Mouse (Mus musculus): ENCODE measurements around the gene Gm39566.

Gm39566 gene

DNA sequence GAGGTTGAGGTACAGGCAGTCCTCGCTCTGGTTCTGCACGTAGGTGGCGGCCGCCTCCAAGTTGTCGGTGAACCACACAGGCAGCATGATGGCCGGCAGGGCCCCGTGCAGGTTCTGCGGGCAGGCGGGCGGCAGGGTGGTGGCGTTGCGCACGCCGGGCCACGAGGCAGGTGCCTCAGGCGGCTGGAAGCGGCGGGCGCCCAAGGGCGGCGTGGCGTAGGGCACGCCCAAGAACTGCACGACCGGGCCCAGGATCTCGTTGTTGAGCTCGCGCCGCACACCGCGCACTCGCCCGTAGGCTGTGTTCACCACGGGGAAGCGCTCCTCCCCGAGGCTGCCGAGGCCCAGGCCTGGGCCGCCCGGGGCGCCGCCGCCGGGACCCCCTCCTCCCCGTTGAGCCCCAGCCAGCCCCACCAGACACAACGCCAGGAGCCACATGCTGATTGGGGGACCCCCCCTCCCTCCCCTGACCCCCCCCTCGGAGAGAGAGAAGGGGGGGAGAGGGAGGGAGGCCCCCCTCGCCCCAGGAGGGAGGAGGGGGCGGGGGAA lies 19.0 kb upstream of the Gm39566 start:
- in situ Hi-C loops (cut with MseI, MboI), result no loop called here

GRCm38 (mm10) chr11:69833554-69833953 lies 18.5 kb upstream of the Gm39566 start:
- in situ Hi-C loops (cut with MseI, MboI), result no loop called here

DNA sequence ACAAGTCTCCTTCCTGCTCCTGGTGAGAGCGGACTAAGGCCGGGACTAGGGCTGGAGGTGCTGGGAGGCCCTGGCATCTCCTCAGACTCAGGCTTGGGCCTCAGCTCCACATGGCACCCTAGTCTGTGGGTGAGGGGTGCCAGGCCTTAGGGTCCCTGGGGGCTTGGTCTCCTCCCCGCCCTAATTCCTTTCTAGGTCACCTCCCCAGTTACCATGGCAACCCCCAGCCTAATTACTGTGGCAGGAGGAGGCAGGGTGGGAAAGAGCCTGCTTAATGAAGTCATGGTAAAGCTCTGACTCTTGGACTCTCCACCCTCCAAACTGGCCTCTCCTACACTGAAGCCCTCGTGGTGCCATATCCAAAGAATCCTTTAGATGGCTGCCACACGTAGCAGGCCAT lies 13.7 kb upstream of the Gm39566 start:
- in situ Hi-C loops (cut with MseI, MboI), result no loop called here

- in situ Hi-C loops (cut with MseI, MboI), result no loop called here
These were observed 8.4 kb upstream of the Gm39566 start for GRCm38 (mm10) chr11:69823456-69823855.

GRCm38 (mm10) chr11:69822080-69822479 lies 7.0 kb upstream of the Gm39566 start, which contains the start of gene Spem1:
TSS of gene Spem1 (minus strand) at chr11:69822180.
- in situ Hi-C loops (cut with MseI, MboI), result no loop called here

- in situ Hi-C loops (cut with MseI, MboI), result no loop called here
These were observed 3.8 kb upstream of the Gm39566 start for GRCm38 (mm10) chr11:69818871-69819270.

GRCm38 (mm10) chr11:69818365-69818764 lies 3.3 kb upstream of the Gm39566 start, which contains the start of gene Spem2:
TSS of gene Spem2 (minus strand) at chr11:69818465.
- in situ Hi-C loops (cut with MseI, MboI), result no loop called here

DNA sequence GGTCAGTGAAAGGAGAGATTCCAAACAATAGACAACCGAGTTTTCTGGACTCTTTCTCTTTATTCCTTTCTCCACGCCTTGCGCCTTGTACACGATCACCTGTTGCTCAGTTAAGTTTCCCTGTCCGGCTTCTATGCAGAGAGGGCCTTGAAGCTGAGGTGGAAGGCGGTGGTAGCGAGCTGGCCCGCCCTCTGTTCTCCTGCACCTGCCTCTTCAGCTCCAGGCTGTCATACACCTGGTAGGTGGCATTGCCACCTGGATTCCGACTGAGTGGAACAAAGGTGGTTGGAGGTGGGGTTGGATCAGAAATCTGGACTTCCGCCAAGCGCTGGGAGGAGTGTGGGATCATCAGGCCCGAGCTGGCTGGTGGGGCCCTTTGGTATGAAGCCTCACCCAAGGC lies 1.4 kb upstream of the Gm39566 start:
- in situ Hi-C loops (cut with MseI, MboI), result no loop called here

DNA sequence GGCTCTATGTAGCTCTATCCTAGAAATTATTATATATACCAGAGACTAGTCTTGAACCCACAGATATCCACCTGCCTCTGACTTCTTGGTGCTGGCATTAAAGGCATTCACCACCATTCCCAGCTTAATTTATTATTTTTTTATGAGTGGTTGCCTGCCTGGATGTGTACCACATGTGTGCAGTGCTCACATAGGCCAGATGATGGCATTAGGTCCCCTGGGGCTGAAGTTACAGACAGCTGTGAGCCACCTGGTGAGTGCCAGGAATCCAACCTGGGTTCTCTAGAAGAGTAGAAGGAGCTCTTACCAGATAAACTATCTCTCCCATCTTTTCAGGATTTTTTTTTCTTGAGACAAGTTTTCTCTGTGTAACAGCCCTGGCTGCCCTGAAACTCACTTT lies 4.8 kb downstream of the Gm39566 start:
- in situ Hi-C loops (cut with MseI, MboI), result no loop called here

GRCm38 (mm10) chr11:69807641-69808040 lies 7.5 kb downstream of the Gm39566 start:
- in situ Hi-C loops (cut with MseI, MboI), result loop anchor here (5.0 kb wide), 1 partner anchor 70 kb away; the partner anchor contains the start of gene Tmem95 (in 2 of the 2)

DNA sequence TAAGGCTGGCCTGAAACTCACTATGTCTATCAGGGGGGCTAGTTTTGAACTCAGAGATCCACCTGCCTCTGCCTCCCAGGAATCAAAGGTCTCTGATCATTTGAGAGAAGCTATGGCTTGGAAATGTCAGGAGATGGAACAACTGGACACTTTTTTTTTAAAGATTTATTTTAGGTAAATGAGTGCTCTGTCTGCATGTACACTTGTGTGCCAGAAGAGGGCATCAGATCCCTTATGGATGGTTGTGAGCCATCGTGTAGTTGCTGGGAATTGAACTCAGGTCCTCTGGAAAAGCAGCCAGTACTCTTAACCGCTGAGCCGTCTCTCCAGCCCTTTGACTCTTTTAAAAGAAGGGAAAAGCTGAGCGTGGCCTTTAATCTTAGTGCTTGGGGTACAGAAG lies 8.7 kb downstream of the Gm39566 start:
- in situ Hi-C loops (cut with MseI, MboI), result loop anchor here (5.0 kb wide), 1 partner anchor 71 kb away; the partner anchor contains the start of gene Tmem95 (in 2 of the 2)

DNA sequence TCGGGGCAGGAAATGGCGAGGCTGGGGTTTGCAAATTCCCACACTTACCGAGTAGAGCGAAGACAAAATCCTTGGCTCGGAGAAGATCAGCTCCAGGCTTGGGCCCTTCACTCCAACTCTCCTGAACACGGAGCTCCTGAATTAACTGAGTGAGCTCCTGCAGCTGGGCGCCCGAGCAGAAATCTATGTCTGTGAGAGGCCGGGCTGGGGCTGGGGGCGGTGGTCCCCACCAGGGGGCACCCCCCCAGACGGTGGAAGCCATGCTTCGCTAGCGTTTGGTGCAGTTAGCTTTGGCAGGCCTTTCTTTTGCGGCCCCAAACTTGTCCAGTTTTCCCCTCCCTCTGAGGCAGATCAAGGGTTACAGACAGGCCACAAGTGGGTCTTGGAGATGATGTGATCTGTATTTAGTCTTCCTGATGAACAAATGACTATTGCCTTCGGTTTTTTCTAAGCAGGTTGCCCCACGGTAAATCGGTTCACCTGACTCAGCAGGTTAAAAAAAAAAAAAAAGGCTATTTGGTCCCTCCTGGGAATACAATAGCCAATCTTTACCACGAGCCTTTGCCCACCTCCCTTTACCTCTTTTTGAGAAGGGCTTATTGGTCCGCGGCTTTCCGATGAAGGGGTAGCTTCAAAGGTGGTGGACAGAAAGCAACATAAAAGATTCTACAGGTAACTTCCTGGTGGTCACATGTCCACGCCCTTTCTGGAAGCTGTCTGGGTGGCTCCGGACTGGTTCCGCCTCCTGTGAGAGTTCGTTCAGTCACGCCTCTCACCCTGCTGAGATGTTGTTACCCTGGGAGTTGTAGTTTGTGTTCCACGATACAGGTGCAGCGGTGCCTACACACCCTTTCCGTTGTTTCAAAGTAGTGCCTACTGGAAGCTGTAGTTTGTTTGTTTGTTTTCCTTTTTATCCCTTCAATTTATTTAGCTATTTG lies 9.9 kb downstream of the Gm39566 start, which contains the start of gene Tmem102:
Tmem102 (minus strand) TSS at position 653 of the 938 bp plus-strand sequence.
- in situ Hi-C loops (cut with MseI, MboI), result loop anchor here (5.0 kb wide), 1 partner anchor 72 kb away; the partner anchor contains the start of gene Tmem95 (in 2 of the 2)

DNA sequence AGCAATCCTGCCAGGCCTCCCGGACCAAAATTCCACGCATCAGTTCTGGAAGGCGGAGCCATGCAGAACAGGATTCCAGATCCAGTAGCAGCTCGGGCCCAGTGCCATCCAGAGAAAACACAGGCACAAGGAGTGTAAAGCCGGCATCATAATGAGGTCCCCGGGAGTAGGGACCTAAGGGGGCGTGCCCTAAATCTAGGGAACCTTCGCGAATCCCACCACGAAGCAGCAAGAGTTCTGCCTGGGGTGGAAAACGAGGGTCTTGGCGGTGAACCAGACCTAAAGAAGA lies 10.5 kb downstream of the Gm39566 start:
- in situ Hi-C loops (cut with MseI, MboI), result no loop called here

GRCm38 (mm10) chr11:69803786-69804651 lies 11.1 kb downstream of the Gm39566 start:
- in situ Hi-C loops (cut with MseI, MboI), result no loop called here

DNA sequence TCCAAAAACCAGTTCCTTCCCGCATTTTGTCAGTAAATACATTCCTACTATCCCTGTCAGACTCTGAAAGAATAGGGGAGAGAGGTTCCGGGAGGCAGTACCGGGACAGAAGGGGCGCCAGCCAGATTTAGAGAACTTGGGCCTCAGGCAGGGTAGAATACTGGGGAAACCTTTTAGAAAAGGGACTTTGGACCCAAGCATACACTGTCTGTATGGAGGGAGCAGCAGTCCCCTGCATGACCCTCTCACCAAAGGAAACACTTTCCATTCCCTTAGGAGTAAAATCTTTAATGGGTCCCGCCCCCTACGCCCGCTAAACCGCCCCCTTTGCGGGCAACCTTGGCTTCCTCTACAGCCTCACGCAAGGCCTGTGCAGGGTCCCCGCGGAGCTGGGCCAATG lies 11.8 kb downstream of the Gm39566 start:
- in situ Hi-C loops (cut with MseI, MboI), result no loop called here

DNA sequence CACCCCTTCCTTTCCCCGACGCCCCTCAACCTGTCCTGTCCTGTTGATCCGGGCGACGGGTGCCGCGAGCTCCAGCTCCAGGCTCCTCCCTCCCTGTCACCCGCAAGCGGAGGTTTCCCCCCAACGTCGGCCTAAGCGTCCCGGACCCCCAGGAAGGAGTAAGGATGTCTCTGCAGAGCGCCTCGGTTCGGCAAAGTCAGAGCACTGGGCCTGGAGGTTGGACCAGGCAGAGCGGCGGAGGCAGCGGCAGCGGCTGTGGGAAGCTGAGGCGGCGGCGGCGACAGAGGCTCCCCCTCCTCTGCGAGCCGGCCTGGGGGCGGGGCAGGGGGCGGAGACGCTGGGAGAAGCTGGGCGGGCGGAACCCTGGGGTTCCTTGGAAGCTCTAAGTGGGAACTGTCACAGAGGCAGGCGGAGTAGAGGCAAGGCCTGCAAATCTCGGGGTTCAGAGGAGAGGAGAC lies 12.4 kb downstream of the Gm39566 start:
- in situ Hi-C loops (cut with MseI, MboI), result no loop called here

DNA sequence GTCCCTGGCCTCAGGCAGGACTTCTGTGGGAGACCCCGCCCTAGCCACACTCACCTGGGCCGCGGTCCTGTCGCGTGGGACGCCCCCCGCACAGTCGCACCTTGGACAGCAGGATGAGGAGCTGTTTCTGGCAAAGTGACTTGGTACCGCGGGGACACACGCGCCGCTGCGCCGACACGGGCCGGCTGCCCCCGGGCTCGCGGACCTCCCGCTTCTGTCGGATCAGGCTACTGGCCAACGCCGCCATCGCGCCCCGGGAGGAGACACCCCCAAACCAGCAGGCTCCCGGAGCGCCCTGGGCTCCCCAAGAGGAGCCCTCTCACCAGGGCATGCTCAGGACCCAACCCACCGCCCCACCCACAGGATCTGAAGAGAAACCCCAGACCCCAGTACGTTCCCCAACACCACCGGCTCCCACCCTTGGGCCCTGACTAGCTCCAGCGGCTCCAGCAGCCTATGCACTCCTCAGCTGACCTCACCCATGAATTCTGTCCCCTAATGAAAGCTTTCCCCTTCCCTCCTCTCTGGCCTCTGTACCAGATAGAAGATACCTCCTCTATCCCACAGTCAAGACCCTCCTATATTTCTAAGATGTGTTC lies 13.6 kb downstream of the Gm39566 start, which contains the start of gene Fgf11:
Fgf11 (minus strand) TSS at position 479 of the 599 bp plus-strand sequence.
- in situ Hi-C loops (cut with MseI, MboI), result no loop called here

DNA sequence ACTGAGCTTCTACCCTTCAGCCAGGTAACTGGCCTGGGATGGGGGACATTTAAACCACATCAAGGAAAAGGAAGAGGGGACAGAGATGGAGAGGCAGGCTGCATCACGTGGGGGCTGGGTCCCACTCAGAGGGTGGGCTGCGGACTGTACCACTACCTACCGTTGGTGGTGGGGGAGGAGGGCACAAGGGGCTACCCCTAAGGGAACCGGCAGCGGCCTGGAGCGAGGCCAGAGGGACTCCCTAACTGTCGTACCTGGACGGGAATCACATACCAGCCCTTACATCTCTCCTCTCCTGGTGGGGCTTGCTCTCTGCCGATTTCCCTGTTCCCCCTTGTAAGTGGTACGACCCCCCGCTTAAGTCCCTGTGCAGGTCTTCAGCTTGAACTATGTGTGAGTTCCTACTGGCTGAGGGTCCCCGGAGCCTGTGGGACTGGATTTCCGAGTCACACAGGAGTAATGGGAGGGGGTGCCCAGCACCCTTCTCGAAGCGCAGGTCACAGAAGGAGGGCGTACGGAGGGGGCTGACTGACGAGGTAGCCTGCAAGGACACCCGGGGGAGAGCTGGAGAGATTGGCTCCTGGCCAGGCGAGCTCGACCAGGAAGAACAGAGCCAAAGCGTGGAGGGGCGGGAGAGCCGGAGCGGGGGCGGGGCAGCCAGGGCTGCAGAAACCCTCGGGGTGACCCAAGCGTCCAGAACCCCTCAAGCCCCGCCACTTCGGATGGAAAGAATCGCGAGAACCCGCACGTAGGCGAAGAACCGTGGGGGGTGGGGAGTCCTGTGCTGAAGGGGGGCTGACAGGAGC lies 14.5 kb downstream of the Gm39566 start:
- in situ Hi-C loops (cut with MseI, MboI), result no loop called here

GRCm38 (mm10) chr11:69800138-69800391 lies 15.0 kb downstream of the Gm39566 start:
- in situ Hi-C loops (cut with MseI, MboI), result no loop called here

DNA sequence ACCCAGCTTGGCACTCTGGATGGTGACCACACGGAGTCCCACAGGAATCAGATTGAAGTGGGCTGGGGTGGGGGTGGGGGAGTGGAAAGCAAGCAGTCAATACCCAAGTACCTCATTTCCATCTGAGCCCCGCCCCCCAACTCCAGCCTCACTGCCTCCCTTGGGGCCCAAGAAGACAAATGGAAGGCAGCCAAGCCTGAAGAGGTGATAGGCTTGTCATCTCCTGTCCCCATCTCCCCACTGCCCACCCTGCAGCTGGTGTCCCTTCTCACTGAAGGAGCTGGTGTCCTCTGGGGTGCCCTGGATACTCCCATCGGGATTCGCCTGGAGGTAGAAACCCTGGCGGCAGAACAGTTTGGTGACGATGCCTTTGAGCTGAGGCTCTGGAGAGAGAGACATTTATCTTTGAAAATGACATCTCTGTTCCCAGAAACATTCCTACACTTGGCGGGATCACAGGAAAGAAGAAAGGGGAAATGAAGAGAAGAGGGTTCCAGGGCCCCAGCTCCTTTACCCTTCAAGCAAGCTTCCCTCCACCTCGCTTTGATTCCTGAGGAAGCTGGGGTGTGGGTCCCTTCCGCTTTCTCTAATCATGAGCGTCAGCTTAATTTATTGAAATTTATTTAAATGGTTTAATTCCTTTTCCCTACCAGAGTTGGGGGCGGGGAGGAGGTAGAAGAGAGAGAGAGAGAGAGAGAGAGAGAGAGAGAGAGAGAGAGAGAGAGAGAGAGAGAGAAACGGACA lies 15.5 kb downstream of the Gm39566 start:
- in situ Hi-C loops (cut with MseI, MboI), result no loop called here
